Mouse (Mus musculus) lung, adult 2 months (tissue): ENCODE measurements at regions not wholly inside any gene's neighbourhood (a gene's known extent, or its start where the extent isn't known, plus 50 kb on each side); places are given as distances from the start of the nearest gene placed in this dataset.

Experiments used
- CTCF ChIP-seq: fragments of 200-500 bp; IDR thresholded peaks from 2 replicates; pipeline ENCODE4 v1.5.1; 2011; ENCODE audit warnings: mild to moderate bottlenecking, low read length, control low read depth; ENCODE audit not compliant: insufficient read depth
- POLR2A ChIP-seq: fragments of 200-500 bp; IDR thresholded peaks from 2 replicates; pipeline ENCODE4 v1.6.1; 2011; ENCODE audit warnings: low read depth, mild to moderate bottlenecking, control low read depth, low read length, borderline replicate concordance; ENCODE audit errors: extremely low read depth

DNA sequence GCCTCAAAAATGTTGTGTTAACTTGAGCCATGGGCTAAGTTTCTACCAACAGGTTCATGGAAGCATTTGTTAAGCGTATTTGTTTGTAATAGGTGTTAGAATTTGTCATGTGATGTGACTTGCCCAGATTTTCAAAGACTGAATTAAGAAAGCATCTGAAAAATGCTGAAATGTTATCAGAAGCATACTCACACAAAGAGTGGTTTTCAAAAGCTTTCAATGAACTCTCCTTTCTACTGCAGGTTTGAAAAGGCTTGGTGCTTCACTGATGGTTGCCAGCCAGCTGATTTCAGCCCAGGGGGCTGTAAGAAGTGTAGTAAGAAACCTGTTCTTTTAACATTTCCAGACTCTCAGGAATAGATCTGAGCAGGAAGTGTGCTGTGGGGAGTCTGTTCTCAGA, 238.1 kb upstream of the Tet2 start:
- TF ChIP-seq CTCF (no peak), POLR2A (no peak)
